Mouse (Mus musculus) forebrain, embryonic 14.5 days (tissue): ENCODE results near the gene Vac14. TPM values are rescaled to one million over a fixed set of nuclear protein-coding genes. Genes with fewer than 3 reads are reported as not detected.
A peak's percentile ranks its signal among the peaks of the same experiment; 100 is the strongest.

ENCODE experiments used
- ATAC-seq: fragments of 200-750 bp; cut with Nextera tagmentation; 2 replicates; pipeline ENCODE4 v1.8.0; 2017; ENCODE audit warnings: mild to moderate bottlenecking, moderate library complexity
- DNase-seq: peaks from one replicate; pipeline ENCODE4 v3.0.0-alpha.2; 2015; ENCODE audit warnings: low spot score
- H3K27ac ChIP-seq: fragments of 300-500 bp; sonication (generic); 2 replicates; pipeline ENCODE4 v1.5.1; 2014; ENCODE audit warnings: low read depth, mild to moderate bottlenecking, control low read depth, low read length, moderate library complexity
- H3K27me3 ChIP-seq: fragments of 300-500 bp; sonication (generic); replicated peaks from 2 replicates; pipeline ENCODE4 v1.6.1; 2014; ENCODE audit warnings: low read length, control low read depth, mixed read lengths; ENCODE audit not compliant: control insufficient read depth, insufficient read depth
- H3K36me3 ChIP-seq: fragments of 300-500 bp; sonication (generic); 2 replicates; pipeline ENCODE4 v1.6.1; 2014; ENCODE audit warnings: low read length, control low read depth; ENCODE audit not compliant: control insufficient read depth, insufficient read depth
- H3K4me1 ChIP-seq: fragments of 300-500 bp; sonication (generic); 2 replicates; pipeline ENCODE4 v1.6.1; 2014; ENCODE audit warnings: antibody characterized with exemption, low read length, control low read depth; ENCODE audit not compliant: control insufficient read depth, insufficient read depth
- H3K4me2 ChIP-seq: fragments of 300-500 bp; sonication (generic); 2 replicates; pipeline ENCODE4 v1.6.1; 2014; ENCODE audit warnings: mild to moderate bottlenecking, control low read depth, low read length
- H3K4me3 ChIP-seq: fragments of 300-500 bp; sonication (generic); 2 replicates; pipeline ENCODE4 v1.5.1; 2014; ENCODE audit warnings: low read depth, low read length, control low read depth
- H3K9ac ChIP-seq: fragments of 300-500 bp; sonication (generic); 2 replicates; pipeline ENCODE4 v1.6.1; 2014; ENCODE audit warnings: mild to moderate bottlenecking, low read length, control low read depth, moderate library complexity
- H3K9me3 ChIP-seq: fragments of 300-500 bp; sonication (generic); replicated peaks from 2 replicates; pipeline ENCODE4 v1.6.1; 2016; ENCODE audit warnings: low read length, control low read depth, mixed read lengths; ENCODE audit not compliant: control insufficient read depth
- WGBS: fragments of 180-500 bp; shearing (Covaris S2); extraction: QIAGEN DNeasy Blood & Tissue Kit; methylation state at CpG from one replicate; pipeline ENCODE4 v1.1.7; 2014; 5-methylcytosine and 5-hydroxymethylcytosine counted together
- polyA plus RNA-seq: library from polyadenylated mRNA; unstranded; fragments of >200 nt; fragmentation: Nextera tagmentation; extraction: Ambion mirVana; gene quantifications from 2 replicates; pipeline ENCODE4 v1.2.1, GENCODE M21; 2014

Vac14 gene
- polyA plus RNA-seq, 1 experiment from 2014 or later = 25.8 TPM

- H3K9ac ChIP-seq = no peak overlapping the region
- WGBS = 82% methylated on average over 4 of the region's 4 CpGs
- no peaks in the 10 kb centered on the region for H3K9me3 ChIP-seq
- no peaks in the 10 kb centered on the region for H3K27me3 ChIP-seq
- H3K4me3 ChIP-seq = no peak overlapping the region
- no peaks in the 10 kb centered on the region for H3K4me1 ChIP-seq
- H3K27ac ChIP-seq = no peak overlapping the region
- no peak overlapping the region for H3K4me2 ChIP-seq
- ATAC-seq (no peak), DNase-seq (no peak)
- H3K36me3 ChIP-seq = peaks cover 31% of the 10 kb centered on the region
Measured at GRCm38 (mm10) chr8:110643177-110643576, 24.8 kb downstream of the Vac14 start.

- H3K9ac ChIP-seq = no peak overlapping the region
- H3K4me3 ChIP-seq = no peak overlapping the region
- H3K27ac ChIP-seq = no peak overlapping the region
- H3K36me3 ChIP-seq = peaks cover 27% of the 10 kb centered on the region
- no peaks in the 10 kb centered on the region for H3K9me3 ChIP-seq
- ATAC-seq (no peak), DNase-seq (no peak)
- 80% methylated on average over 4 of the region's 4 CpGs for WGBS
- no peaks in the 10 kb centered on the region for H3K27me3 ChIP-seq
- H3K4me1 ChIP-seq = no peaks in the 10 kb centered on the region
- no peak overlapping the region for H3K4me2 ChIP-seq
Measured at GRCm38 (mm10) chr8:110644422-110644821, 26.0 kb downstream of the Vac14 start.

- H3K4me3 ChIP-seq = no peak overlapping the region
- no peaks in the 10 kb centered on the region for H3K27me3 ChIP-seq
- no peak overlapping the region for H3K27ac ChIP-seq
- peaks cover 32% of the 10 kb centered on the region for H3K36me3 ChIP-seq
- WGBS = 84% methylated on average over 2 of the region's 2 CpGs
- H3K4me2 ChIP-seq = no peak overlapping the region
- ATAC-seq (no peak), DNase-seq (no peak)
- no peaks in the 10 kb centered on the region for H3K9me3 ChIP-seq
- no peaks in the 10 kb centered on the region for H3K4me1 ChIP-seq
- H3K9ac ChIP-seq = no peak overlapping the region
Measured at GRCm38 (mm10) chr8:110644901-110645300, 26.5 kb downstream of the Vac14 start.

- Histone ChIP-seq H3K4me2 (no peak overlapping the region), H3K36me3 (peaks cover 34% of the 10 kb centered on the region), H3K27me3 (no peaks in the 10 kb centered on the region), H3K4me1 (no peaks in the 10 kb centered on the region), H3K9me3 (no peaks in the 10 kb centered on the region), H3K4me3 (no peak overlapping the region), H3K9ac (no peak overlapping the region), H3K27ac (no peak overlapping the region)
- no peak for ATAC-seq
- DNase-seq = no peak
- 88% methylated on average over 3 of the region's 3 CpGs for WGBS
Measured at GRCm38 (mm10) chr8:110645340-110645739, 27.0 kb downstream of the Vac14 start.

DNA sequence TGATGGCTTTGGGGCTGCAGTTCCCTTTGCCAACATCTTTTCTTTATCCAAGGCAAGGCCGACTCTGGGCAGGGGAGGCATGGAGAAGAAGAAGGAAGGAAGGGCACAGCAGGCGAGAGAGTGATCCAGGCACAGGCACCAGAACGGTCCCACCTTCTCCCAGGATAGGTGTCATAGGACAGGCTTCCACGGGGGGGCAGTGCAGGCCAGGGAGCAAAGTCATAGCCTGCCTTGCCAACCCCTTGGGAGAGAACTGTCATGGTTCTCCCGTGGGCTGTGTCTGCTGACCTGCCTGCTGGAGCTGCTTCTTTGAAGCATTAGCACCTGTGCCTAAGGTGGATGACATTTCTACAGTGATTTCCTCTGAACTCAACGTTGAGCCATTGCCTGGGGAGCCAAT is 27.7 kb downstream of the Vac14 start:
- Histone ChIP-seq H3K4me3 (no peak overlapping the region), H3K27me3 (no peaks in the 10 kb centered on the region), H3K4me2 (no peak overlapping the region), H3K36me3 (peaks cover 35% of the 10 kb centered on the region), H3K9ac (no peak overlapping the region), H3K27ac (no peak overlapping the region), H3K9me3 (no peaks in the 10 kb centered on the region), H3K4me1 (no peaks in the 10 kb centered on the region)
- WGBS = 37% methylated on average over 6 of the region's 6 CpGs
- ATAC-seq = 0 out of 2 replicates have a peak, but pooled peaks have one; percentile 34
- peak; percentile 66 for DNase-seq

DNA sequence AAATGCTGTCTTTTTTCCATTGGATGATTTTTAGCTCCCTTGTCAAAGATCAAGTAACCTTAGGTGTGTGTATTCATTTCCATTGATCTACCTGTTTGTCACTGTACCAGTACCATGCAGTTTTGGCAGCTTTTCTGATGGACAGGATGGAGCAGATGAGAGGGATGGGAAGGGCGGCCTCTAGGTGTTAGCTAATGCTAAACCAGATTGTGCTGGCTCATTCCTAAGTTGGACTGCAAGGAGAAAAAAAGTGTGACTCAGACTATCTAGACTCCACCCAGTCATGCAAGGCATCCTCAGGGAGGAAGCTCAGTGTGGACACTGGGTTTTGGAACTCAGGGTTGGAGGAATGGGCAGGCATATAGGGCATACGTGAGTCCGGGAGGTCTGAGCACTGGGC is 30.2 kb downstream of the Vac14 start:
- H3K4me2 ChIP-seq = no peak overlapping the region
- no peaks in the 10 kb centered on the region for H3K9me3 ChIP-seq
- ATAC-seq = no peak
- H3K27ac ChIP-seq = no peak overlapping the region
- H3K9ac ChIP-seq = no peak overlapping the region
- no peak for DNase-seq
- H3K4me1 ChIP-seq = no peaks in the 10 kb centered on the region
- WGBS = 93% methylated on average over 3 of the region's 3 CpGs
- no peak overlapping the region for H3K4me3 ChIP-seq
- peaks cover 39% of the 10 kb centered on the region for H3K36me3 ChIP-seq
- no peaks in the 10 kb centered on the region for H3K27me3 ChIP-seq

GRCm38 (mm10) chr8:110649286-110649685 is 30.9 kb downstream of the Vac14 start:
- ATAC-seq = no peak

GRCm38 (mm10) chr8:110650838-110651237 is 32.5 kb downstream of the Vac14 start:
- no peak overlapping the region for H3K27ac ChIP-seq

More at GRCm38 (mm10) chr8:110649286-110649685, 30.9 kb downstream of the Vac14 start:
- DNase-seq = no peak
- Histone ChIP-seq H3K9me3 (no peaks in the 10 kb centered on the region), H3K27ac (no peak overlapping the region), H3K27me3 (no peaks in the 10 kb centered on the region), H3K36me3 (peaks cover 36% of the 10 kb centered on the region), H3K4me3 (no peak overlapping the region), H3K4me2 (no peak overlapping the region), H3K4me1 (no peaks in the 10 kb centered on the region), H3K9ac (no peak overlapping the region)
- WGBS = 92% methylated on average over 6 of the region's 6 CpGs

GRCm38 (mm10) chr8:110651847-110652246 is 33.5 kb downstream of the Vac14 start:
- H3K27ac ChIP-seq = no peak overlapping the region
- no peaks in the 10 kb centered on the region for H3K4me1 ChIP-seq
- peaks cover 26% of the 10 kb centered on the region for H3K36me3 ChIP-seq
- no peak overlapping the region for H3K4me2 ChIP-seq
- DNase-seq (no peak), ATAC-seq (no peak)
- no peaks in the 10 kb centered on the region for H3K27me3 ChIP-seq
- no peak overlapping the region for H3K9ac ChIP-seq
- no peaks in the 10 kb centered on the region for H3K9me3 ChIP-seq
- 87% methylated on average over 4 of the region's 4 CpGs for WGBS
- H3K4me3 ChIP-seq = no peak overlapping the region

More at GRCm38 (mm10) chr8:110650838-110651237, 32.5 kb downstream of the Vac14 start:
- Histone ChIP-seq H3K4me2 (no peak overlapping the region), H3K27me3 (no peaks in the 10 kb centered on the region), H3K9me3 (no peaks in the 10 kb centered on the region), H3K9ac (no peak overlapping the region), H3K4me1 (no peaks in the 10 kb centered on the region), H3K36me3 (peaks cover 29% of the 10 kb centered on the region), H3K4me3 (no peak overlapping the region)
- 91% methylated on average over 9 of the region's 9 CpGs for WGBS
- ATAC-seq (no peak), DNase-seq (no peak)
